Mouse (Mus musculus): ENCODE measurements around the gene Olfr651. TPM values are rescaled to one million over a fixed set of nuclear protein-coding genes. Genes with fewer than 3 reads are reported as not detected.
"Not testable (repeated sequence)": the region's sequence is repeated elsewhere in the genome, so short reads cannot be mapped to it uniquely, and the experiment has no call there.

The Olfr651 gene
- polyA plus RNA-seq (2017; shearing (Covaris generic)) = not detected

DNA sequence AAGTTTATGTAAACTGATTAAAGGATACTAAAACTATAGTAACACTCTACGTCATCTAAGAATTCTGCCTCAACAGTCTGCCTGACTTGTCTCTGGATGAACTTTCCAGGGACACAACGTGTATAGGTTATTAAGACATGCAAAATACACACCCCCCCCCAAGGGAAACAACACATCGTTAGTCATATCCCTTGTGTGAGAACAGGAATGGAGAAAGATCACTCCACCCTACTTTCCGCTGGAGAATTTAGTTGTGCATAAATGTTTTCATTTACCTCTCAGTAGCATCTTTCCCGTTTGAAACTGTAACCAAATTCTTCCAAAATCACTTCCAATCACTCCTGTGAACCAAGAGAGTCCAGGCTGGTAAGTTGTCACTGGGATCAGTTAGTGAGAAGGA is at the start of gene Olfr651:
Olfr651 (plus strand) TSS at position 301 of the 400 bp plus-strand sequence.
- ATAC-seq = no peak

DNA sequence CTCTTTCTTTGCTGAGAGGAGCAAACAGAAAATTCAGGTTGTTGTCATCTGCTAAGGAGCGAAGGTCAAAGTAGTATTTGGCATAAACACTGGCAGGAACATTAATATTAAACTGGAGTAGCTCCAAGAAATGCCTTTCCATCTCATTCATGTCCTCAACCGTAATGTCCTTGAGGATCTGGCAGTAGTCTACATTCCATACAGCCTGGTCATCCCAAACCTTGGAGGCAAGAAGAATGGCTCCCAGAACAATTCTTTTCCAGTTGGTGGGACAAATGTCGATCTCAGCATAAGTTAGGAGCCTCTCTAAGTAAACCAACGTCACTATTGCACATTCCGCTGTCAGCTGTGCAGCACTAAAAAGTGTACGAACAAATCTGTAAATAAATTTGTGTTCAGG is 48.7 kb upstream of the Olfr651 start:
- not testable (repeated sequence) for ATAC-seq

DNA sequence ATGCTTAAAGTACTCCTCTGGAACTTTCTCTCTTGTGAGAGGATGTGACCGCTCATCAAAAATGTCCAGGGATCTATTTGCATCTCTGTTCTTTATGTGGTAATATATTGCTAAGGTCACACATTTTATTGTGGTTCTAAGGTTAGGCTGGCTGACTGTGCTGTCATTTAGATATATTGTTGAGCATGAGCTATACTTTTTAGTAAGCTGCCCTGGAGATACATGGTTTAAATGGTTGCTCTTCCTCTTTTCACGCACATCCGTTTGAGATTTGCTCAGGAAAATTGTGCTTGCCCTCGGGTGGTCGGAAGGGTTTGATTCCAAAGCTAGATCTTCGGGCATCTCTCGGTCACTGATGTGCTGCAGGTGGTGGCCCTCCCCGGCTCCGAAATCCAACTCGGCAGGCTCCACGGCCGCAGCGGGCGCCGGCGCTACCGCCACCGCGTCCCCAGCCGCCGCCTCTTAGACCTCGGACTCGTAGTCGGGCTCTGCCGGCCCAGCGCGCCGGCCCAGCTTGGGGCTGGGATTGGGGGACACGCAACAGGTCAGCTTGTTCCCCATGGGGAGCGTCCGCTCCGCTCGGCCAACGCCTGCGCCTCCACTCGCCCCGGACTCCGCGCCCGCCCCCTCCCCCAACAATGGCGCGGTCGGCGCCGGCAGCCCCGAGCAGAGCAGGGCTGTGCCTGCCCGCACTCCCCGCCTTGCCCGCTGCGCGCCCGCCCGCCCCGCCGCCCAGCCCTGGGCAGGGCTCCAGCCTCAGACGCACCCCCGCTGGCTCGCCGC is 48.2 kb upstream of the Olfr651 start:
- no peak for ATAC-seq

DNA sequence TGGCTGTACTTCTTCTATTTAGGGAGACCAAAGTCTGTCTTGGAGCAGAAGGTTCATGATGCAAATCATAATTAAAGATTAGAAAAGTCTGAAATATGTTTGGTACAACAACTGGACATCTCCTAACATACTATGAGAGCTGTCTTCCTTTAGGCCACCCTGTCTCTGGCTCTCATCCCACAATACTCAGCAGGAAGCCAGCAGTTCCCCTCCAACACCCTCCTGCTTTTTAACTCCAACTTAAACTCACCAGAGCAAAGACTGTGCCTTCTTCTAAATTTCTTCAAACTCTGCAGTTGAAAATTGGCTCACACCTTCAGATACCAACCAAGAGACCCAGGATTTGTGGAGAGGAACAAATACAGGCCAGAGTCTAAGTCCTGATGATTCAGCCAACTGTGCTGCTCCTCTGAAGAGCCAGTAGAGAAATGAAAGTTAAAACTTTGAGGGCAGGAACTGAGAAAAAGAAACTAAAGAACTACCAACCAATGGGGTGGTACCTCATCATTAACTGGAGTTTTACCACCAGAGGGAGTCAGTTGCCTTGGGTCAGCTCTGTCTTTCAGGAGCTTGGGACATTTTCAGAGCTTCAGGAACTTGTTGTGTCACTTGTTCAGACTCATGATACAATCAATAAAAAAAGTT is 42.4 kb upstream of the Olfr651 start, which contains the start of gene Trim30d:
Trim30d (minus strand) TSS at position 429 of the 645 bp plus-strand sequence.
- ATAC-seq = peak; percentile 98

DNA sequence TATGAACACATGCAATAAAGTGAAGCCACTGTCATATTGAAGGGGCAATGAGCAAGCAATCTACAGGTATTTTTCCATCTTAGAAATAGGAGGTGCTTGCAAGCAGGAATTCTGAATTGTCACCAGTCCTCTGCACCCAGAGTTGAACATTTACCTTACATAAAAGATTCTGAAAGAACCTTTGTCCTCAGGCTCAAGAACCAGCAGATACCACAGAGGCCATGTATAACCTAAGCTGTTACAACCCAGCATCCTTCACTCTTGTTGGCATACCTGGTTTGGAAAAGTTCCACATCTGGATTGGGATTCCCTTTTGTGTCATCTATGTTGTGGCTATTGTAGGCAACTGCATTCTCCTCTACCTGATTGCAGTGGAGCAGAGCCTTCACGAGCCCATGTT is 2.8 kb downstream of the Olfr651 start:
- ATAC-seq = no peak

DNA sequence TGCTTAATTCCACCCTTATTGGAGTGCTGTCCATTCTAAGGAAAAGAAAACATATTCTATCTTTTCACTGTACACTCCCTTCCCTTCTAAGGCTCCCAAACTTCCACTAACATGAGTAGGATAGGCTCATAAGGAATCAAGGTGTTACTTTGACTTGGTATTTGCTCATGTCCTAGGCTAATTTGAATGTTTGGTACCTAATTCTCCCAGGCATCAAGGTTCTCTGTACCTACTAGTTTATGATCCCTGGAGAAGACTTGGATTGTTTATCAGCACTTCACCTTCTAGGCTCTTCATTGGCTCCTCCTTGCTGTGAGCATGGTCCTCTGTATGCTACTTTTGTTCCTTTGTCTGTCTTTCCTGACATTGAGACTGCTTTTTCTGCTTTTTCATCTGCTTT is 10.7 kb downstream of the Olfr651 start, which contains the start of gene Olfr652:
Olfr652 (plus strand) TSS at position 301 of the 400 bp plus-strand sequence.
- no peak for ATAC-seq

DNA sequence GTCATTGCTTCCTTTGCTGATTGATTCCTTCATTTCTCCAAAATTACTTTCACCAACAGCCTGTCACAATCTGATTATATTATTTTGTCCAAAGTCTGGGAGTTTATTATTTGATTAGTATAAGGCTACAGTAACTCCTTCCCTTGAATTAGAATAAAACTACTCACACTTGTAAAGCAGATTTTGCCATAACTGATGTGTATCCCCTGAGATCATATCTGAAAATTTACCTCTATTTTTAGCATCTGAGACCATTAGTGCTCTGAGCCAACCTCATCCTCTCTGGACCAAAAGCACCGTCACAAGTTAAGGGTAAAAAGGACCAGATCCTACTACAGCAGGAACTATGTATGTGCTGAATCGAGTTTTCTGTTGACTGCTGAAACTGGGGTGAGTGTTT is 27.1 kb downstream of the Olfr651 start, which contains the start of gene Olfr653:
Olfr653 (plus strand) TSS at position 301 of the 400 bp plus-strand sequence.
- no peak for ATAC-seq

DNA sequence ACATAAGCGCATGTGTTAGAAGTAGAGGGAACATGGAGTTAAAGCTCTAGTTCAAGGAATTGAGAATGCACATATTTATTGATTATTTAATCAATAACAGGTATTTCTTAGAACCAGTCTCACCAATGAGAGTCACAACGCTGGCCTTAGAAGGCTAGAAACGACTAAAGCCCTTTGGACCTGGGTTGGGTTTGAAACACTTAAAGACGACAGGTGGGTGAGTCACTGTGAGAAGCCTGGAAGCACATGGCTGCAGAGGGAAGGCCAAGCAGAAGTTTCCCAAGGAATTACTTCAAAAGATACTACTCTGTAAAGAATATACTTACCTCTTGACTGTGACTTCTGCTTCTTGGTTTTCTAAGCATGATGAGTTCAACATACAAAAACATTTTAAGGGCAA is 30.9 kb downstream of the Olfr651 start:
- no peak for ATAC-seq

DNA sequence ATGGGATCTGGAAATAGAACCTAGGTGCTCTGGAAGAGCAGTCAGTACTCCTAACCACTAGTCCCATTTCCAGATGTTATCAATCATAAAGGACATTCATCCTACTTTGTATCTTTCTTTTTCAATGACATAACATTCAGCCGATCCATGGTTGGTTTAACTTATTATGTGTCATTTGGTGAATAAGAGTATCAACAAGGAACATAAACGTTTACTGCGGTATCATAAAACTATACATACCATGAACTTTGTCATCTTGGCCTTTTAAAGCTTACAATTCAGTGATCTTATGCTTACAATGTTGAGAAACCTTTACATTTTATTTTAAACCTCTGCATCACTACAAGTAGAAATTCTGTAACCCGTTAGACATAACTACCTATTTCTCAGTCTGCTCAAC is 31.5 kb downstream of the Olfr651 start:
- ATAC-seq = no peak

DNA sequence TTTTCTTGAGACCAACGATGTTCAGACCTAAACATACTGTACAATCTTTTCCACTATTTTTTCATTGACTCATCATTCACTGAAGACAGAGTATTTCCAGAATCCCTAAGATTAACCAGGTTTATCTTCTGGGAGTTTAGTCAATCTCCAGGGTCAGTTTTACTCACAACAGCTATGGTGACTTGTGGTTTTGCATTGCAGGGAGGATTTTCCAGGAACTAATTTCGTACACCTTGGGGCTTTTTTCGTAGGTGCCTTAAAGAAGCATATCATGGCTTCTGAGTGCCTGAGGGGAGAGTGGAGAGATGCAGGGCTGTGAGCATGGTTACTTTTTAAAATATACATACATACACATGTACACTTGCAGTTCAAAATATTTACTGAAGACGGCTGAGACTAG is 36.8 kb downstream of the Olfr651 start, which contains the start of gene Olfr654:
Olfr654 (plus strand) TSS at position 301 of the 400 bp plus-strand sequence.
- ATAC-seq = no peak

DNA sequence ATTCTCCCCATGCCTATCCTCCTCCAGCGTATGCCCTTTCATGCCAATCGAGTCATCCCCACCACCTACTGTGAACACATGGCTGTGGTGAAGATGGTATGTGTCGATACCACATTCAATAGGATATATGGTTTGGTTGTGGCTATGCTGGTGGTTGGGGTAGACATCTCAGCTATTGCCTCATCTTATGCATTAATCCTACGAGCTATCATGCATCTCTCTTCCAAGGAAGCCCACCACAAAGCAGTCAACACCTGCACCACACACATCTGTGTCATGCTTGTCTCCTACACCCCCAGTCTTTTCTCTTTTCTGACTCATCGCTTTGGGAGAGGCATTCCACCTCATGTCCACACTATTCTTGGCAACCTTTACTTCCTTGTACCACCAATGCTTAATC is 38.3 kb downstream of the Olfr651 start:
- no peak for ATAC-seq

DNA sequence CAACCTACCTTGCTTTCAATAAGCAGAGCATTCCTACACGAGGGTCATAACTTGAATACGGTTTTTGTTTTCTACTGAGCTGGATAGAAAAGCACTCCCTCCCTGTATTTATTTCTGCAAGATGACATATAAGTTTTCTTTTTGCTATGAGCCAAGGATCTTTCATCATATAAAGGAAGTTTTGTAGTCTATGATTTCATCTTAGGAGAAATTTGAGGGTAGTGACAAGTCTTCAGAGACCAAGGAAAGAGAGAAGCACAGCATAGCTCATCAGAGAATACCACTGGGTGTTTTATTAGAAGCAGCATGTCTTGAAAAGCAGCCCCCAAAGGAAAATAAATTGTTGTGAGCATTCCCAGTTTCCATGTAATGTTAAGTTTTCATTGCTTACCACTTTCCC is 51.7 kb downstream of the Olfr651 start, which contains the start of gene Olfr655:
Olfr655 (minus strand) TSS at position 101 of the 400 bp plus-strand sequence.
- ATAC-seq = no peak

DNA sequence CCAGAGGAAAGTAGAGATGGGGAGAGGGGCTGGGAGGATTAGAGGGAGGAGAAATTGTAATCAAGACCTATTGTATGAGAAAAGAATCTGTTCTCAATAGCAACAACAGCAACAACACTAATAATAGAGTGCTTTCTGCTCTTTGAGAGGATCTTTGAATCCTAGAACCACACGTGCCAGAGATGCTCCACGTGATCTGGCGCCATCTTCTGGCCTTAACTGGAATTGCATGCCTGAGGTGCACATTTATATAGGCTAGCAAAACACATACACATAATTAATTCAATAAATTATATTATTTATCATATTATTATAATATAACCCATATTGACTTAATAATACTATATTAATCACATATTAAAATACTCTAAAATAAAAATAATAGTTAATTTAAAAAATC is 53.2 kb downstream of the Olfr651 start:
- ATAC-seq = peak; percentile 85

Other genes starting within 250 kb of the Olfr651 start
- 100 to 1,000 TPM; 162 to 190 TPM for gene Trim12a, start 234.7 kb upstream of the Olfr651 start, polyA plus RNA-seq (2017; shearing (Covaris generic))
- gene Trim34b, start 220.7 kb upstream of the Olfr651 start, polyA plus RNA-seq (2017; shearing (Covaris generic)) = 1 to 10 TPM; 1.1 to 2.3 TPM
- 10 to 100 TPM; 20.6 to 26.7 TPM for gene Trim12c, start 196.8 kb upstream of the Olfr651 start, polyA plus RNA-seq (2017; shearing (Covaris generic))
- 1 to 10 TPM; 1.1 to 1.5 TPM for gene Trim30b, start 180.2 kb upstream of the Olfr651 start, polyA plus RNA-seq (2017; shearing (Covaris generic))
- 1 to 10 TPM in 1 of 2 experiments, under 1 TPM in 1; 0.75 to 1.2 TPM for gene Trim30c, start 149.3 kb upstream of the Olfr651 start, polyA plus RNA-seq (2017; shearing (Covaris generic))
- 10 to 100 TPM; 81.7 to 90.6 TPM for gene Trim30a, start 84.9 kb upstream of the Olfr651 start, polyA plus RNA-seq (2017; shearing (Covaris generic))
- 10 to 100 TPM; 40.7 to 42.4 TPM for gene Trim30d, start 42.3 kb upstream of the Olfr651 start, polyA plus RNA-seq (2017; shearing (Covaris generic))
- under 1 TPM in 1 of 2 experiments, not detected in 1; 0.13 TPM for gene Olfr652, start 10.8 kb downstream of the Olfr651 start, polyA plus RNA-seq (2017; shearing (Covaris generic))
- gene Olfr653, start 27.2 kb downstream of the Olfr651 start, polyA plus RNA-seq (2017; shearing (Covaris generic)) = not detected
- gene Olfr654, start 36.9 kb downstream of the Olfr651 start, polyA plus RNA-seq (2017; shearing (Covaris generic)) = not detected
- under 1 TPM in 1 of 2 experiments, not detected in 1; 0.27 TPM for gene Olfr655, start 51.6 kb downstream of the Olfr651 start, polyA plus RNA-seq (2017; shearing (Covaris generic))
- gene Olfr656, start 63.8 kb downstream of the Olfr651 start, polyA plus RNA-seq (2017; shearing (Covaris generic)) = not detected
- not detected for gene Olfr657, start 74.7 kb downstream of the Olfr651 start, polyA plus RNA-seq (2017; shearing (Covaris generic))
- gene Olfr658, start 97.2 kb downstream of the Olfr651 start, polyA plus RNA-seq (2017; shearing (Covaris generic)) = not detected
- gene Olfr659, start 116.6 kb downstream of the Olfr651 start, polyA plus RNA-seq (2017; shearing (Covaris generic)) = not detected
- under 1 TPM in 1 of 2 experiments, not detected in 1; 0.12 TPM for gene Olfr661, start 136.4 kb downstream of the Olfr651 start, polyA plus RNA-seq (2017; shearing (Covaris generic))
- gene Usp17le, start 227.3 kb downstream of the Olfr651 start, polyA plus RNA-seq (2017; shearing (Covaris generic)) = not detected

All from CD4-positive, CD25-positive, alpha-beta regulatory T cell, adult 4 months (primary cell).